Mouse (Mus musculus): ENCODE measurements around the gene Tmem251. TPM values are rescaled to one million over a fixed set of nuclear protein-coding genes. Genes with fewer than 3 reads are reported as not detected.
A peak's percentile ranks its signal among the peaks of the same experiment; 100 is the strongest.

Gene Tmem251
- 1 to 10 TPM; 2.0 to 2.3 TPM for total RNA-seq (2021)
- long read RNA-seq, experiment 1, transcript Tmem251-201 (2 exons, 3,367 nt), result major isoform, 10 of 13 reads
- long read RNA-seq, experiment 1, partial matches to known transcripts, result 0 of 13 reads
- long read RNA-seq, experiment 1, other reads (novel, unspliced or antisense), result 3 of 13 reads
- long read RNA-seq, experiment 2, transcript Tmem251-201 (2 exons, 3,367 nt), result major isoform, 6 of 9 reads
- long read RNA-seq, experiment 2, partial matches to known transcripts, result 0 of 9 reads
- long read RNA-seq, experiment 2, other reads (novel, unspliced or antisense), result 3 of 9 reads

GRCm38 (mm10) chr12:102743589-102744574 lies at the start of gene Tmem251, which contains the start of gene Moap1:
Gene Tmem251, plus strand, starts transcription at chr12:102743762.
Gene Moap1, minus strand, starts transcription at chr12:102743661.
- intact Hi-C loops (cut with DNase I; ENCODE audit: low total_unique reads), result loop anchor here (2.0 kb wide), 1 partner anchor 319 kb away; no protein-coding TSS in a partner anchor

GRCm38 (mm10) chr12:102695369-102696239 lies 48.0 kb upstream of the Tmem251 start:
- intact Hi-C loops (cut with DNase I; ENCODE audit: low total_unique reads), result no loop called here
- no peak for DNase-seq

More at GRCm38 (mm10) chr12:102743589-102744574, at the start of gene Tmem251, which contains the start of gene Moap1:
- peak; percentile 89 for DNase-seq

GRCm38 (mm10) chr12:102696635-102697354 lies 46.8 kb upstream of the Tmem251 start:
- intact Hi-C loops (cut with DNase I; ENCODE audit: low total_unique reads), result no loop called here
- DNase-seq, result no peak

GRCm38 (mm10) chr12:102697381-102697780 lies 46.2 kb upstream of the Tmem251 start:
- DNase-seq, result no peak
- intact Hi-C loops (cut with DNase I; ENCODE audit: low total_unique reads), result no loop called here

GRCm38 (mm10) chr12:102698089-102698684 lies 45.4 kb upstream of the Tmem251 start:
- no peak for DNase-seq
- intact Hi-C loops (cut with DNase I; ENCODE audit: low total_unique reads), result no loop called here

- intact Hi-C loops (cut with DNase I; ENCODE audit: low total_unique reads), result no loop called here
- no peak for DNase-seq
Measured at GRCm38 (mm10) chr12:102699156-102699555, 44.4 kb upstream of the Tmem251 start.

GRCm38 (mm10) chr12:102700453-102700852 lies 43.1 kb upstream of the Tmem251 start:
- DNase-seq, result no peak
- intact Hi-C loops (cut with DNase I; ENCODE audit: low total_unique reads), result no loop called here

- DNase-seq, result no peak
- intact Hi-C loops (cut with DNase I; ENCODE audit: low total_unique reads), result no loop called here
Measured at GRCm38 (mm10) chr12:102701691-102702207, 41.8 kb upstream of the Tmem251 start.

- DNase-seq, result peak; percentile 83
- intact Hi-C loops (cut with DNase I; ENCODE audit: low total_unique reads), result no loop called here
Measured at GRCm38 (mm10) chr12:102702356-102703110, 41.0 kb upstream of the Tmem251 start.

GRCm38 (mm10) chr12:102703111-102703412 lies 40.5 kb upstream of the Tmem251 start:
- intact Hi-C loops (cut with DNase I; ENCODE audit: low total_unique reads), result no loop called here

GRCm38 (mm10) chr12:102703441-102703840 lies 40.1 kb upstream of the Tmem251 start:
- DNase-seq, result no peak
- intact Hi-C loops (cut with DNase I; ENCODE audit: low total_unique reads), result no loop called here

More at GRCm38 (mm10) chr12:102703111-102703412, 40.5 kb upstream of the Tmem251 start:
- no peak for DNase-seq

GRCm38 (mm10) chr12:102703921-102704408 lies 39.6 kb upstream of the Tmem251 start:
- intact Hi-C loops (cut with DNase I; ENCODE audit: low total_unique reads), result no loop called here
- no peak for DNase-seq

- intact Hi-C loops (cut with DNase I; ENCODE audit: low total_unique reads), result loop anchor here (5.0 kb wide), 1 partner anchor 122 kb away; no protein-coding TSS in a partner anchor
- DNase-seq, result peak; percentile 65
Measured at GRCm38 (mm10) chr12:102704457-102705198, 38.9 kb upstream of the Tmem251 start, which contains the start of gene Itpk1. Gene Itpk1, minus strand, starts transcription at chr12:102704930.

- DNase-seq, result peak; percentile 90
- intact Hi-C loops (cut with DNase I; ENCODE audit: low total_unique reads), result loop anchor here (5.0 kb wide), 1 partner anchor 123 kb away; no protein-coding TSS in a partner anchor
Measured at GRCm38 (mm10) chr12:102705216-102705871, 38.2 kb upstream of the Tmem251 start.

GRCm38 (mm10) chr12:102705906-102706640 lies 37.5 kb upstream of the Tmem251 start:
- intact Hi-C loops (cut with DNase I; ENCODE audit: low total_unique reads), result loop anchor here (5.0 kb wide), 1 partner anchor 124 kb away; no protein-coding TSS in a partner anchor
- DNase-seq, result no peak
